Mouse (Mus musculus) limb, embryonic 13.5 days (tissue): ENCODE measurements around the gene Tmem145. TPM values are rescaled to one million over a fixed set of nuclear protein-coding genes. Genes with fewer than 3 reads are reported as not detected.

Experiments
- ATAC-seq: fragments of 200-750 bp; cut with Nextera tagmentation; 2 replicates; pipeline ENCODE4 v1.8.0; 2017; ENCODE audit warnings: low read depth, moderate number of reproducible peaks, moderate TSS enrichment; ENCODE audit not compliant: low FRiP score
- H3K27ac ChIP-seq: fragments of 300-500 bp; sonication (generic); 2 replicates; pipeline ENCODE4 v1.5.1; 2015; ENCODE audit warnings: inconsistent platforms, mild to moderate bottlenecking, moderate library complexity
- H3K27me3 ChIP-seq: fragments of 300-500 bp; sonication (generic); 2 replicates; pipeline ENCODE4 v1.6.1; 2015; ENCODE audit warnings: mild to moderate bottlenecking, inconsistent platforms
- H3K36me3 ChIP-seq: fragments of 300-500 bp; sonication (generic); 2 replicates; pipeline ENCODE4 v1.6.1; 2015; ENCODE audit warnings: inconsistent platforms, mild to moderate bottlenecking, moderate library complexity
- H3K4me1 ChIP-seq: fragments of 300-500 bp; sonication (generic); 2 replicates; pipeline ENCODE4 v1.6.1; 2015; ENCODE audit warnings: inconsistent platforms
- H3K4me2 ChIP-seq: fragments of 300-500 bp; sonication (generic); replicated peaks from 2 replicates; pipeline ENCODE4 v1.6.1; 2015; ENCODE audit warnings: inconsistent platforms, mild to moderate bottlenecking, moderate library complexity
- H3K4me3 ChIP-seq: fragments of 300-500 bp; sonication (generic); 2 replicates; pipeline ENCODE4 v1.5.1; 2015; ENCODE audit warnings: moderate library complexity, mild to moderate bottlenecking, inconsistent platforms
- H3K9ac ChIP-seq: fragments of 300-500 bp; sonication (generic); 2 replicates; pipeline ENCODE4 v1.6.1; 2015; ENCODE audit warnings: mild to moderate bottlenecking, inconsistent platforms
- H3K9me3 ChIP-seq: fragments of 300-500 bp; sonication (generic); 2 replicates; pipeline ENCODE4 v1.6.1; 2016; ENCODE audit warnings: inconsistent platforms
- WGBS: fragments of 180-500 bp; shearing (Covaris S2); methylation state at CpG from one replicate; pipeline ENCODE4 v1.1.7; 2015; 5-methylcytosine and 5-hydroxymethylcytosine counted together
- polyA plus RNA-seq: library from polyadenylated mRNA; unstranded; fragments of >200 nt; fragmentation: Nextera tagmentation; extraction: Ambion mirVana; gene quantifications from 2 replicates; pipeline ENCODE4 v1.2.1, GENCODE M21; 2015

Gene Tmem145
- polyA plus RNA-seq, 1 experiment from 2014 or later: 1.5 TPM

DNA sequence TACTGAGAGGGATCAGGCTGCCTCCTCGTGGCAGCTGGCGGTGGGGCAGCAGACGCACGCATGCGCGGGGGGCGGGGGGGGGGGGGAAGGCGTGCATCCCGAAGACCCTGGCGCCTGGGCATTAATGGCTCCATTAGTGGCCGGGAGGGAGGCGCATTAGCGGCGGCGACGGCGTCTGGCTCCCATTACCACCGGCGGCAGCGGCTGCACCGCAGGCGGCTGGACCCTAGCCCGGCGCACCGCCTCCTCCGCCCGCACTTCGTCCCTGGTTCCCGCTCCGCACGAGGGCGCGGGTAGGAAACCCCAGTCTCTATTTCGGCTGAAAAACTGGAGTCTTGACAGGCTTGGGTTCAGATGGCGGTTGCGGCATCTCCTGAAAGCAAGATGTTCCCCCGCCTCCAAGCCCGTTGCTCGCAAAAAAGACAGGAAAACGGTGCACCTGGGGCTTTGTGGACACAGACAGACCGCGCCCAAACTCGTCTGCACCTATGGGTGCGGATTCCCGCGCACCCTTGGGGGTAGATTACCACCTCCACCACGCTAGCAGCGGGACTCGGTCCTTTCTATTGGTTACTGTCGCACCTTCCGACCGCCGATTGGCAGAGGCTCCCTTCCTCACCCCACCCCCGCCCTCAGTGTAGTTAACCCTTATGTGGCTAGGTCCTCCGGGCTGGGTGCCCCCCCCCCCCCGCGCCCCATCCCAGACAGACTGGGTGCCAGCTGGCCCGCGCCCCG is 27.4 kb upstream of the Tmem145 start:
- Histone ChIP-seq H3K27me3 (no peaks in the 10 kb centered on the region), H3K4me2 (peak overlapping the region; percentile 82), H3K4me1 (peaks cover 70% of the 10 kb centered on the region), H3K4me3 (peak overlapping the region; percentile 85), H3K36me3 (peaks cover 16% of the 10 kb centered on the region), H3K9me3 (no peaks in the 10 kb centered on the region), H3K27ac (peak overlapping the region; percentile 100), H3K9ac (peak overlapping the region; percentile 70)
- peak; percentile 48 for ATAC-seq
- under 1% methylated on average over 57 of the region's 60 CpGs for WGBS

DNA sequence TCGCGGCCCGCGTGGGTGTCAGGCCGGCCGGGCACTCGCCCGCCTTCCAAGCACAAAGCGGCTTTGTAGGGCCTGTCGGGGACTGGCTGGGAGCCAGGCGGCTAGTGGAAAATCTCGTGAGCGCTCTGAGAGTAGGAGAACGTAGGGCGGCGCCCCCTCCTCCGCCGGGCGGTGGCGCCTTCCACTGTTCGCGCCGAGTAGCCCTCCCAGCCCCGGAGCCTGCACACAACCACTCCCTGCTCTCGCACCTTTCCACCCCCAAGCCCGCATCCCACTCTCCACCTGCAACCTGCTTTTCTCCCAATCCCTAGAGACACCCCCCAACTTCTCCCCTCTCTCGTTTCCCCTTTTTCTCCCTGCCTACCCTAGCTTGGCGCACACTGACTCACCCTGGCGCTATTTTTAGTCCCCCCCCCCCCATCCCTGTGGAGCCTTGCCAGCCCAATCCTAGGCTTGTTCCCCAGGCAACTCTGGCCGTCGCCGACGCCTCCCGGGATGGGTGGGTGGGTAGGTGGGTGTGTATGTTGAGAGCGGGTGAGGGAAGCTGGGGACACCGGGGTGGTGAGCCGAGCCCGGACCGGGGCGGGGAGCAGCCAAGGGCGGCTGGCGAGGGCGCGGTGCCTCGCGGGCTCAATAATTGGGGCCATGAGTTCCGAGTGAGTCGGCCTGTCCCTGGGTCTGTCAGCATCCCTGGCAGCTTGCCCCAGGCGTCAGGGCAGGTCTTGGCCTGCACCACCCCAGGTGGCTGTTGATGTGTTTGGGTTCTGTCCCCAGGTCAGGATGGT is 26.6 kb upstream of the Tmem145 start:
- WGBS: under 1% methylated on average over 44 of the region's 49 CpGs
- H3K4me1 ChIP-seq: peaks cover 70% of the 10 kb centered on the region

DNA sequence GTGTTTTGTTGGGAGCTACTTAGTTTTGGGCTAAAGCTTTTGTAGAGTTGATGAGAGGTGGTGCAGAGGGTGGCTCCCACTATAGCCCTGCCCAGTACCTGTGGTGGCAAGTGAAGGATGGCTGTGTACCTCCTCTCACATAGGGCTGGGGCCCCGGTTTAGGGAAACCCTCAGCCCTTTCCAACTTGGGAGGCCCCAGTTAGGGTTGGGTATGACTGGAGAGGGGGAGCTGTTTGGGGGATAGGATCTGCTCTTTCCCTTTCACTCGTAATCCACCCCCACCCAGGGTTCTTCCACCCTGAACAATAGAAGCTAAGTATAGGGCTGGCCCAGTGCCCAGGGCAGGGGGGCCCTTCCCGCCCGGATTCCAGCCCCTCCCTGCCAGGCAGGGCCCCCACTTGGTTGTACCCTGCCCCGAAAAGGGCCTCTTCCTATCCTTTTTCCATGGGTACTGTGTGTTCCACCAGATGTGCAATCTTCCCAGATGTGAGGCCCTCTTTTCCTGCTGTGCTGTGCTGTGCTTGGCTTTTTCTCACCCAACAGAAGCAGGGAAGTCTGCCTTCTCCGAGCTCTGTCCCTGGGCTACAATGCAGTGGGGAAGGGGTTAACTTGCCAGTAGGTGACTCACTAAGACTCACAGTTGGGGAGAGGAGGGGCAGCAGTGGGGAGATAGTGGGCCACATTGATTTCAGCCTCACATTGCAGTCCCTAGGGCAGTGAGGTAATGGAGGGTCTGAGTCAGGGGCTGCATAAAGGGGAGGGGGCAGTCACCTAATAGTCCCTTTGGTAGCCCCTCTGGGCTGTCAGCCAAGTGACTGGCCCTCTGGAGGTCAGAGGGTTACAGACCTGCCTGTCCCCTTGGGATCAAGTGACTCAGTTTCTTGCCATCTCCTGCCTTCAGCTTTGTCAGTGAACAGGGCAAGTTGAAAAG is 25.8 kb upstream of the Tmem145 start:
- H3K4me2 ChIP-seq: peak overlapping the region; percentile 82
- 0% methylated on average over 6 of the region's 6 CpGs for WGBS
- ATAC-seq: peak; percentile 51
- no peaks in the 10 kb centered on the region for H3K27me3 ChIP-seq
- H3K9me3 ChIP-seq: no peaks in the 10 kb centered on the region
- peak overlapping the region; percentile 70 for H3K9ac ChIP-seq
- peak overlapping the region; percentile 85 for H3K4me3 ChIP-seq
- H3K4me1 ChIP-seq: peaks cover 70% of the 10 kb centered on the region
- peak overlapping the region; percentile 100 for H3K27ac ChIP-seq
- peaks cover 9% of the 10 kb centered on the region for H3K36me3 ChIP-seq

More for the DNA sequence above, 26.6 kb upstream of the Tmem145 start:
- no peaks in the 10 kb centered on the region for H3K27me3 ChIP-seq
- H3K4me2 ChIP-seq: peak overlapping the region; percentile 82
- peaks cover 10% of the 10 kb centered on the region for H3K36me3 ChIP-seq
- H3K4me3 ChIP-seq: peak overlapping the region; percentile 85
- H3K9ac ChIP-seq: peak overlapping the region; percentile 70
- H3K27ac ChIP-seq: peak overlapping the region; percentile 100
- no peaks in the 10 kb centered on the region for H3K9me3 ChIP-seq
- peak; percentile 48 for ATAC-seq

DNA sequence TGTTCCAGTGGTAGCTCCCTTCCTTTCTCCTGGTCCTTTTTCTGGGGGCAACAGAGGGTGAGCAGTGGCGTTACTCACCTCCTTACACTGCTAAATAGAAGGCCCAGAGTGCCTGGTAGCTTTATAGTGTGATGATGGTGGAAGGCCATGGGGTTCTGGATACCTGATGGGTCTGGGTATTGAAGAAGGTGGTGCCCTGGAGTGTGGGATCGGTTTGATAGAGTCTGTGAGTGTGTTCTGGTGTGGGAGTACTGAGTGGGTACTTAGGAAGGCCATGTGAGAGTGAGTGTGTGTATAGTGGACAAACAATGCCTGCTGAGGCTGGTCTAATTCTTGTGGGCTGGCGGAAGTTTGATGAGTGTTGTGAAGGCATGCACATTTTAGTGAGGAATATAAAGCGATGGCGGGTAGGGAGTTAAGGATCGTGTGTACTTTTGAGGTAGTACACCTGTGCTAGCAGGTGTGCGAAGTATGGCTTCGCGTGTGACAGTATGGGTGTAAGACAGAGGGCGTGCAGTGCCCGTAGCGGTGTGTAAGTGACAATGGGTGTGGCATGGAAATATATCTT is 24.7 kb upstream of the Tmem145 start:
- H3K4me1 ChIP-seq: peaks cover 59% of the 10 kb centered on the region
- 15% methylated on average over 12 of the region's 12 CpGs for WGBS

DNA sequence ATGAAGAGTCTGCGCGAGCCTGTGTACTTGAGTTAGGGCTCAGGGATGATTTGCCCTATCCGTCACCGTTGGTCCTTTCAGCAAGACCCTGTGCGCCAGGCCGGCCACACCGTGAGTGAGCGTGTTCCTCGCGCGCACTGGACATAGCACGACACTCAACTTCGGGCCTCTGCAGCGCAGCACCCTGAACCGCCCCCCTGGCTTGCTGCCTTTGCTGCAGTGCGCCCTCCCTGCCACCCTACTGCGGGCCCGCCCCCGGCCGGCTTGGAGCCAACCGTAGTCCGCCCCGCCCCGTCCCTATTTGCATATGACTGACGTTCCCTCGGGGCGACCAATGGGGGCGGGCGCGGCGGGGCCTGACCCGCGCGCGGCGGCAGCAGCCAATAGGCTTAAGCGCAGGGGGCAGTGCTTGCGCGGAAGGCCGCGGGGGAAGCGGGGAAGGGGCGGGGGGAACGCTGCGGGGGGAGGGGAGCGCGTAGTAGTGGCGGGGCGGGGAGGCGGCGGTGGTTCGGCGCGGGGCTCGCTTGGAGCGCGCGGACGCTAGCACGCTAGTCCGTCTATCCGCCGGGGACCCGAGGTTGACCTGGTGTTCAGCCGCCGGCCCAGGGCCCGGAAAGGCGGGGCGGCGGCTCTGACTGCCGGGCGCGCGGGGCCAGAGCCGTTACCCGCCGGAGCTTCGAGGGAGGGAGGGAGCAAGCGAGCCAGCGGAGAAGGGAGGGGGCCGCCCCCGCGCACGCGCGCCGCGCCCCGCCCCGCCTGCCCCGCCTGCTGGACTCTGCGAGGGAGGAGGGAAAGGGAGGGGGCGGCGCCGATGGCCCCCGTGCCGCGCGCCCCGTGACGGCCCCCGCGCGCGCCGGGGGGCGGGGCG is 23.9 kb upstream of the Tmem145 start:
- Histone ChIP-seq H3K27me3 (no peaks in the 10 kb centered on the region), H3K4me1 (peaks cover 53% of the 10 kb centered on the region), H3K4me2 (peak overlapping the region; percentile 82), H3K27ac (peak overlapping the region; percentile 100), H3K9ac (peak overlapping the region; percentile 89), H3K4me3 (peak overlapping the region; percentile 85), H3K9me3 (no peaks in the 10 kb centered on the region), H3K36me3 (peaks cover 24% of the 10 kb centered on the region)
- WGBS: under 1% methylated on average over 72 of the region's 108 CpGs
- ATAC-seq: peak; percentile 74

More for the DNA sequence above, 24.7 kb upstream of the Tmem145 start:
- Histone ChIP-seq H3K27ac (peak overlapping the region; percentile 100), H3K9me3 (no peaks in the 10 kb centered on the region), H3K36me3 (peaks cover 17% of the 10 kb centered on the region), H3K9ac (peak overlapping the region; percentile 50), H3K27me3 (no peaks in the 10 kb centered on the region), H3K4me2 (peak overlapping the region; percentile 82), H3K4me3 (peak overlapping the region; percentile 85)
- ATAC-seq: no peak

DNA sequence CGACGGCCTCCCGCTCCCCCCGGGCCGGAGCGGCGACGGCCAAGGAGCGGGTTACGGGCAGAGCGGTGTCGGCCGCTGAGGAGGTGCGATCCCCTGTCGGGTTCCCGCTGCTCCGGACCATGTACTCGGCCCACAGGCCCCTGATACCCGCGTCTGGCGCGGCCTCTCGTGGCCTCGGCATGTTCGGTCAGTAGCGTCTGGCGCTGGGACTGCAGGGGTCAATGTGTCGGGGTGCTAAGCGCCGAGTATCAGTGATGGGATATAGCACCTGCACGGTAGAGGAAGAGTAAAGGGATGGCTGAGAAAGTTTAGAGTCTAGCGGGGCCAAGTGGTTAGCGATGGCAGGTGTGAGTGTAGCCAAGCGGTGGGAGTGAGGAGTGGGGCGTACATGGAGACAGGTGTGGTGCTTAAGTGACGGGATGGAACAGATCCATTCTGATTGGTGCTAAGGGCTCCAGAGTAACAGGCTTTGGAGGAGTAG is 23.1 kb upstream of the Tmem145 start:
- under 1% methylated on average over 28 of the region's 36 CpGs for WGBS
- peaks cover 32% of the 10 kb centered on the region for H3K36me3 ChIP-seq
- no peak for ATAC-seq
- H3K27ac ChIP-seq: peak overlapping the region; percentile 100
- H3K4me1 ChIP-seq: peaks cover 45% of the 10 kb centered on the region
- H3K4me2 ChIP-seq: peak overlapping the region; percentile 82
- no peaks in the 10 kb centered on the region for H3K9me3 ChIP-seq
- no peaks in the 10 kb centered on the region for H3K27me3 ChIP-seq
- peak overlapping the region; percentile 89 for H3K9ac ChIP-seq
- peak overlapping the region; percentile 85 for H3K4me3 ChIP-seq

DNA sequence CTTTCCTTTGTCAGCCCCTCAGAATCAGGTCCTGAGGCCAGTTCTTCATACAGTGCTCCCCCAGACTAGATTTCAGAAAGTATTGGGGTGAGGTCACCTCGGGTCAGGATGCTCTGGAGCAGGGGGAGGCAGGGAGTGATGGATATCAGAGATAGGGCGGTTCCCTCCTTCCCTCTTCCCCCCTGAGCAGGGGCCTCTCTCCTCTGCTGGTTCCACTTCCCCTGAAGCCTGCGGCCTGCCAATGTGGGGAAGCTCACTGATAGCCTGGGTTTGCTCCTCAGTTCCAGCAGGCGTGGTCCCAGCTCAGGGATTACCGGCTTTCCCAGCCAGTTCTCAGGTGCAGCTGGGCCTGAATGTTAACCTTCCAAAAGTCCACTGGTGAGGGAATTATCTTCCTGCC is 22.3 kb upstream of the Tmem145 start:
- H3K27ac ChIP-seq: peak overlapping the region; percentile 100; the same call in 1 of the 2 replicates
- peak overlapping the region; percentile 85 for H3K4me3 ChIP-seq
- H3K9ac ChIP-seq: peak overlapping the region; percentile 89
- no peaks in the 10 kb centered on the region for H3K9me3 ChIP-seq
- peaks cover 43% of the 10 kb centered on the region for H3K4me1 ChIP-seq
- peak overlapping the region; percentile 82 for H3K4me2 ChIP-seq
- ATAC-seq: no peak
- no peaks in the 10 kb centered on the region for H3K27me3 ChIP-seq
- 23% methylated on average over 5 of the region's 5 CpGs for WGBS
- H3K36me3 ChIP-seq: peaks cover 41% of the 10 kb centered on the region

DNA sequence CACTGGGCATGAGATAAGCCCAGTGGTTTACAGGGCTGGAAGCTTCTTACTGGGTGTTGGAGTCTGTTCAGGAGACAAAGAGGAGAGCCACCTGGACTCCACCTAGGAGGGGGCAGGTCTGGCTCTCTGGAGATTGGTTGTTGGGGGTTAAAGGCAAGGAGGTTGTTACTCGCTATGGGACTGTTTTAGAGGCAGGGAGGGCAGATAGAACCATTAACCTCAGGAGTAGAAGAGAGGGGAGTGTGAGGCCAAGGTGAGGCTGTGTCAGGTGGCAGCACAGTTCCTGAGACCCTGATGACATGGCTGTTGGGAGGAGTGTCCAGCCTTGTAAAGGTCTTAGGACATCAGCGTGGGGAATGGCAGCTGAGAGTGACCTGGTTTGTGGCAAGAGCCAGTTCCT is 21.7 kb upstream of the Tmem145 start:
- Histone ChIP-seq H3K36me3 (peaks cover 46% of the 10 kb centered on the region), H3K27me3 (no peaks in the 10 kb centered on the region), H3K4me1 (peaks cover 43% of the 10 kb centered on the region), H3K9me3 (no peaks in the 10 kb centered on the region), H3K4me3 (peak overlapping the region; percentile 85), H3K27ac (peak overlapping the region; percentile 100; the same call in 1 of the 2 replicates), H3K4me2 (peak overlapping the region; percentile 82), H3K9ac (peak overlapping the region; percentile 89)
- 55% methylated on average over 2 of the region's 2 CpGs for WGBS
- ATAC-seq: no peak

- Histone ChIP-seq H3K36me3 (peaks cover 52% of the 10 kb centered on the region), H3K4me2 (peak overlapping the region; percentile 82), H3K27ac (no peak overlapping the region), H3K4me3 (peak overlapping the region; percentile 85; the same call in 1 of the 2 replicates), H3K4me1 (peaks cover 41% of the 10 kb centered on the region), H3K9me3 (no peaks in the 10 kb centered on the region), H3K9ac (peak overlapping the region; percentile 89), H3K27me3 (no peaks in the 10 kb centered on the region)
- no peak for ATAC-seq
- WGBS: 70% methylated on average over 5 of the region's 5 CpGs
Observed at GRCm38 (mm10) chr7:25284766-25285165, 21.1 kb upstream of the Tmem145 start.

DNA sequence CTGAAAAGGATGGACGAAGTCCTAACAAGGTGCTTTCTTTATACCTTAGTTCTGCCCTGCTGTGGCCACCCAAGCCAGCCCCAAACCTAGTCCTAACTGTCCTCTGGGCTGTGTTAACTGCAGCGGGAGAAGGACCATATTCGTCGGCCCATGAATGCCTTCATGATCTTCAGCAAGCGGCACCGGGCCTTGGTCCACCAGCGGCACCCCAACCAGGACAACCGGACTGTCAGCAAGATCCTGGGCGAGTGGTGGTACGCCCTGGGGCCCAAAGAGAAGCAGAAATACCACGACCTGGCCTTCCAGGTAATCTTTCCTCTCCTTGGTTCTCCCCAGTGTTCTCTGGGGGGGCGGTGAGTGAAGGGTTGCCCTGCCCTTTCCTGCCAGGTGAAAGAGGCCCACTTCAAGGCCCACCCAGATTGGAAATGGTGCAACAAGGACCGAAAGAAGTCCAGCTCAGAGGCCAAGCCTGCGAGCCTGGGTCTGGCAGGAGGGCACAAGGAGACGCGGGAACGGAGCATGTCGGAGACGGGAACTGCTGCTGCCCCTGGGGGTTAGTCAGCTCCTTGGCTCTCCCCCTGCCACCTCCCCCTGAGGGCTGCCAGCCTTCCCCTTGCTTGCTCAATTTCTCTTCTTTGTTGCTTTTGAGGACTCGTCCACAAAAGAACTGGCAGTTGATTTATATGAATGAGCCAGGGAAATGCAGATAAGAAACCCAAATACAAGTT is 20.2 kb upstream of the Tmem145 start:
- no peak overlapping the region for H3K4me2 ChIP-seq
- no peaks in the 10 kb centered on the region for H3K27me3 ChIP-seq
- no peak overlapping the region for H3K9ac ChIP-seq
- 93% methylated on average over 20 of the region's 20 CpGs for WGBS
- no peaks in the 10 kb centered on the region for H3K9me3 ChIP-seq
- peaks cover 62% of the 10 kb centered on the region for H3K36me3 ChIP-seq
- H3K4me1 ChIP-seq: peaks cover 36% of the 10 kb centered on the region
- ATAC-seq: no peak
- no peak overlapping the region for H3K4me3 ChIP-seq
- no peak overlapping the region for H3K27ac ChIP-seq
